8 mouse cellular contexts compared by ENCODE assay signal in genomic region chr5:134455914-134456423, GRCm38 (mm10). TPM values are rescaled to one million over a fixed set of nuclear protein-coding genes. Genes with fewer than 3 reads are reported as not detected.
DNase-seq lines count a peak whose midpoint lies in the region; ATAC-seq and TF ChIP-seq lines count a peak whose summit lies in the region.

No protein-coding gene starts in this region.

- peaks cover 7% of the 10 kb centered on the region; the same call in 1 of the 2 replicates for H3K36me3 ChIP-seq in hindbrain, embryonic 15.5 days
- H3K36me3 ChIP-seq in limb, embryonic 14.5 days (ENCODE audit: control insufficient read depth, insufficient read depth, low read length): peaks cover 17% of the 10 kb centered on the region
- peaks cover 23% of the 10 kb centered on the region for H3K36me3 ChIP-seq in midbrain, embryonic 13.5 days

- H3K4me1 ChIP-seq in embryonic fibroblast, embryonic 13.5 days (ENCODE audit: control insufficient read depth, insufficient read depth, low read length): peaks cover 7% of the 10 kb centered on the region; the same call in 1 of the 2 replicates
- H3K4me1 ChIP-seq in hindbrain, embryonic 15.5 days (replicated peaks): peaks cover 32% of the 10 kb centered on the region
- peaks cover 14% of the 10 kb centered on the region for H3K4me1 ChIP-seq in limb, embryonic 14.5 days (ENCODE audit: control insufficient read depth, insufficient read depth, low read length)
- H3K4me1 ChIP-seq in midbrain, embryonic 13.5 days (replicated peaks): peaks cover 27% of the 10 kb centered on the region

- H3K4me2 ChIP-seq in hindbrain, embryonic 15.5 days: peak overlapping the region; percentile 93
- H3K4me2 ChIP-seq in limb, embryonic 14.5 days (replicated peaks; ENCODE audit: low read depth, low read length, severe bottlenecking): peak overlapping the region; percentile 68
- H3K4me2 ChIP-seq in midbrain, embryonic 13.5 days (replicated peaks): peak overlapping the region; percentile 78

- TF ChIP-seq POLR2A in embryonic fibroblast, embryonic 13.5 days (IDR thresholded peaks at IDR 0.05; ENCODE audit: low read depth, low read length): peak; percentile 45
- no peak for TF ChIP-seq POLR2A in limb, embryonic 14.5 days (IDR thresholded peaks at IDR 0.05; ENCODE audit: borderline replicate concordance, extremely low read depth, insufficient read depth, insufficient read length)

- peak overlapping the region; percentile 88 for H3K4me3 ChIP-seq in gastrocnemius, adult 2 months
- peak overlapping the region; percentile 89 for H3K4me3 ChIP-seq in embryonic fibroblast, embryonic 13.5 days (ENCODE audit: insufficient read depth, low read length)
- peak overlapping the region; percentile 79 for H3K4me3 ChIP-seq in hindbrain, embryonic 15.5 days
- H3K4me3 ChIP-seq in limb, embryonic 14.5 days (replicated peaks; ENCODE audit: low read length): peak overlapping the region; percentile 78
- peak overlapping the region; percentile 72 for H3K4me3 ChIP-seq in midbrain, embryonic 13.5 days (replicated peaks)

- DNase-seq in gastrocnemius, adult 2 months: peak; percentile 59
- DNase-seq in gastrocnemius, postnatal 14 days: no peak
- peak; percentile 78 for DNase-seq in brain, adult 2 months (ENCODE audit: low read depth, low spot score)
- DNase-seq in limb, embryonic 14.5 days (ENCODE audit: low spot score): peak; percentile 71
- peak; percentile 56 for DNase-seq in testis, postnatal 14 days (ENCODE audit: low spot score)

- intact Hi-C loops in gastrocnemius, adult 2 months (cut with DNase I): loop anchor here (5.0 kb wide), 1 partner anchor 34 kb away; no protein-coding TSS in a partner anchor
- intact Hi-C loops in gastrocnemius, postnatal 14 days (cut with DNase I; ENCODE audit: low total_unique reads): no loop called here

- peak; percentile 73 for ATAC-seq in hindbrain, embryonic 15.5 days (ENCODE audit: low FRiP score, low read depth)
- ATAC-seq in limb, embryonic 14.5 days (ENCODE audit: low FRiP score, low read depth): peak; percentile 67
- ATAC-seq in midbrain, embryonic 13.5 days: peak; percentile 62

- H3K9ac ChIP-seq in hindbrain, embryonic 15.5 days: peak overlapping the region; percentile 86
- H3K9ac ChIP-seq in limb, embryonic 14.5 days (ENCODE audit: low read depth, low read length, severe bottlenecking): peak overlapping the region; percentile 92
- H3K9ac ChIP-seq in midbrain, embryonic 13.5 days (replicated peaks): peak overlapping the region; percentile 84

- H3K9me3 ChIP-seq in hindbrain, embryonic 15.5 days: no peaks in the 10 kb centered on the region
- peaks cover 8% of the 10 kb centered on the region; the same call in 1 of the 2 replicates for H3K9me3 ChIP-seq in limb, embryonic 14.5 days (ENCODE audit: control insufficient read depth, low read length)
- H3K9me3 ChIP-seq in midbrain, embryonic 13.5 days: peaks cover 5% of the 10 kb centered on the region; the same call in 1 of the 2 replicates

- H3K27me3 ChIP-seq in hindbrain, embryonic 15.5 days: no peaks in the 10 kb centered on the region
- no peaks in the 10 kb centered on the region for H3K27me3 ChIP-seq in limb, embryonic 14.5 days (ENCODE audit: control insufficient read depth, insufficient read depth, low read length)
- H3K27me3 ChIP-seq in midbrain, embryonic 13.5 days: no peaks in the 10 kb centered on the region

- TF ChIP-seq CTCF in gastrocnemius, adult 2 months (IDR thresholded peaks at IDR 0.05): no peak
- TF ChIP-seq CTCF in embryonic fibroblast, embryonic 13.5 days (IDR thresholded peaks at IDR 0.05; ENCODE audit: borderline replicate concordance, insufficient read depth, low read length): no peak

- peak overlapping the region; percentile 74 for H3K27ac ChIP-seq in gastrocnemius, adult 2 months
- peak overlapping the region; percentile 16 for H3K27ac ChIP-seq in embryonic fibroblast, embryonic 13.5 days (ENCODE audit: insufficient read depth, low read length)
- H3K27ac ChIP-seq in hindbrain, embryonic 15.5 days (replicated peaks): peak overlapping the region; percentile 93
- peak overlapping the region; percentile 95 for H3K27ac ChIP-seq in limb, embryonic 14.5 days (replicated peaks; ENCODE audit: low read depth, low read length)
- H3K27ac ChIP-seq in midbrain, embryonic 13.5 days: peak overlapping the region; percentile 89

- under 1% methylated on average over 17 of the region's 17 CpGs for WGBS in hindbrain, embryonic 15.5 days
- WGBS in limb, embryonic 14.5 days: 4% methylated on average over 17 of the region's 17 CpGs
- WGBS in midbrain, embryonic 13.5 days: under 1% methylated on average over 17 of the region's 17 CpGs

RNA-seq across cellular contexts. Expression of gene Gtf2ird1, which starts 0.5 kb away (rescaled TPM):
- 10 to 100 TPM; 14.6 to 21.5 TPM for total RNA-seq in gastrocnemius, adult 2 months (2021)
- 10 to 100 TPM in 1 of 2 experiments, 1 to 10 TPM in 1; 9.5 to 10.7 TPM for total RNA-seq in gastrocnemius, postnatal 14 days (2021)
- polyA plus RNA-seq in embryonic fibroblast, embryonic 13.5 days (2011; ENCODE audit: insufficient read length, low read depth, missing spikeins): 52.0 and 58.2 TPM in 2 replicates
- 69.0 and 73.7 TPM in 2 replicates for polyA plus RNA-seq in hindbrain, embryonic 15.5 days (2015; fragmentation: Nextera tagmentation; extraction: Ambion mirVana)
- polyA plus RNA-seq in limb, embryonic 14.5 days (2012; rRNA removed): 99.0 and 113 TPM in 2 replicates
- polyA plus RNA-seq in limb, embryonic 14.5 days (2014; fragmentation: Nextera tagmentation; extraction: Ambion mirVana): 100 and 103 TPM in 2 replicates
- polyA plus RNA-seq in midbrain, embryonic 13.5 days (2015; fragmentation: Nextera tagmentation; extraction: Ambion mirVana): 89.6 and 96.6 TPM in 2 replicates

Comparison
In these comparisons a context has a peak if more than half of its experiments do, and no peak if none do; other contexts are left out.
1. H3K27ac ChIP-seq: peak in every context shown above with its lines; median percentile 95 in limb, embryonic 14.5 days; 93 in hindbrain, embryonic 15.5 days; 89 in midbrain, embryonic 13.5 days; 74 in gastrocnemius, adult 2 months; 16 in embryonic fibroblast, embryonic 13.5 days.